Mouse (Mus musculus) heart, embryonic 11.5 days (tissue): ENCODE data around the gene Tmem147. TPM values are rescaled to one million over a fixed set of nuclear protein-coding genes. Genes with fewer than 3 reads are reported as not detected.
A peak's percentile ranks its signal among the peaks of the same experiment; 100 is the strongest.

Source experiments
- ATAC-seq: fragments of 200-750 bp; cut with Nextera tagmentation; replicated peaks from 2 replicates; pipeline ENCODE4 v1.8.0; 2017; ENCODE audit warnings: moderate library complexity; ENCODE audit not compliant: insufficient number of reproducible peaks, low FRiP score, low TSS enrichment
- H3K27ac ChIP-seq: fragments of 300-500 bp; sonication (generic); 2 replicates; pipeline ENCODE4 v1.5.1; 2014; ENCODE audit warnings: mild to moderate bottlenecking, low read depth, low read length
- H3K27me3 ChIP-seq: fragments of 300-500 bp; sonication (generic); 2 replicates; pipeline ENCODE4 v1.6.1; 2014; ENCODE audit warnings: mild to moderate bottlenecking, low read length, mixed read lengths; ENCODE audit not compliant: control insufficient read depth, insufficient read depth
- H3K36me3 ChIP-seq: fragments of 300-500 bp; sonication (generic); 2 replicates; pipeline ENCODE4 v1.6.1; 2014; ENCODE audit warnings: mild to moderate bottlenecking, low read length, moderate library complexity, mixed read lengths; ENCODE audit not compliant: control insufficient read depth, insufficient read depth
- H3K4me1 ChIP-seq: fragments of 300-500 bp; sonication (generic); 2 replicates; pipeline ENCODE4 v1.6.1; 2014; ENCODE audit warnings: low read length; ENCODE audit not compliant: control insufficient read depth, insufficient read depth
- H3K4me2 ChIP-seq: fragments of 300-500 bp; sonication (generic); 2 replicates; pipeline ENCODE4 v1.6.1; 2014; ENCODE audit warnings: mild to moderate bottlenecking, moderate library complexity
- H3K4me3 ChIP-seq: fragments of 300-500 bp; sonication (generic); 2 replicates; pipeline ENCODE4 v1.5.1; 2014; ENCODE audit warnings: low read depth, low read length
- H3K9ac ChIP-seq: fragments of 300-500 bp; sonication (generic); 2 replicates; pipeline ENCODE4 v1.6.1; 2014; ENCODE audit warnings: mild to moderate bottlenecking, low read depth, low read length, moderate library complexity
- H3K9me3 ChIP-seq: fragments of 300-500 bp; sonication (generic); replicated peaks from 2 replicates; pipeline ENCODE4 v1.6.1; 2016; ENCODE audit warnings: low read length; ENCODE audit not compliant: control insufficient read depth
- WGBS: fragments of 180-500 bp; shearing (Covaris S2); extraction: QIAGEN DNeasy Blood & Tissue Kit; methylation state at CpG from one replicate; pipeline ENCODE4 v1.1.7; 2014; ENCODE audit not compliant: insufficient replicate concordance; 5-methylcytosine and 5-hydroxymethylcytosine counted together
- polyA plus RNA-seq: library from polyadenylated mRNA; unstranded; fragments of >200 nt; fragmentation: Nextera tagmentation; extraction: Ambion mirVana; gene quantifications from 2 replicates; pipeline ENCODE4 v1.2.1, GENCODE M21; 2014

Gene Tmem147
- polyA plus RNA-seq, 1 experiment from 2014 or later: 173 TPM

DNA sequence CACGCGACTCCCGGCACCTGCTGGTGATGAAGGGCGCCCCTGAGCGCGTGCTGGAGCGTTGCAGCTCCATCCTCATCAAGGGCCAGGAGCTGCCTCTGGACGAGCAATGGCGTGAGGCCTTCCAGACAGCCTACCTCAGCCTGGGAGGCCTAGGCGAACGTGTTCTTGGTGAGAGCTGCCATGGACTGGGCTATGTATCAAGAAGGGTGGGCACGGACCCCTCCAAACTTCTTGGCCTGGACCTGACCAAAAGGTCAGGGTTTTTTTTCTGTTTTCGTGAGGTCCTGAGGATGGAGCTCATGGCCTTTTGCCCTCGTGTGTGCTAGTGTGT is 11.7 kb downstream of the Tmem147 start:
- peaks cover 46% of the 10 kb centered on the region for H3K27me3 ChIP-seq
- ATAC-seq: peak; percentile 1; the same call in 1 of the 2 replicates

GRCm38 (mm10) chr7:30717006-30717715 is 12.2 kb downstream of the Tmem147 start:
- 3% methylated on average over 43 of the region's 43 CpGs for WGBS
- Histone ChIP-seq H3K36me3 (no peaks in the 10 kb centered on the region), H3K9ac (no peak overlapping the region), H3K4me3 (peak overlapping the region; percentile 26), H3K4me2 (peak overlapping the region; percentile 56), H3K4me1 (no peaks in the 10 kb centered on the region), H3K27me3 (peaks cover 41% of the 10 kb centered on the region), H3K9me3 (no peaks in the 10 kb centered on the region), H3K27ac (no peak overlapping the region)
- ATAC-seq: peak; percentile 88

More for the DNA sequence above, 11.7 kb downstream of the Tmem147 start:
- no peaks in the 10 kb centered on the region for H3K36me3 ChIP-seq
- no peak overlapping the region for H3K9ac ChIP-seq
- 12% methylated on average over 14 of the region's 14 CpGs for WGBS
- no peaks in the 10 kb centered on the region for H3K9me3 ChIP-seq
- peak overlapping the region; percentile 56 for H3K4me2 ChIP-seq
- peak overlapping the region; percentile 26 for H3K4me3 ChIP-seq
- no peaks in the 10 kb centered on the region for H3K4me1 ChIP-seq
- H3K27ac ChIP-seq: no peak overlapping the region

GRCm38 (mm10) chr7:30711942-30712341 is 17.4 kb downstream of the Tmem147 start, which contains the start of gene Atp4a:
Atp4a (plus strand) TSS chr7:30712209.
- H3K27ac ChIP-seq: no peak within 1 kb of the TSS
- H3K36me3 ChIP-seq: no peaks in the 10 kb centered on the region
- H3K9ac ChIP-seq: no peak within 1 kb of the TSS
- H3K27me3 ChIP-seq: peaks cover 24% of the 10 kb centered on the region
- no peak within 1 kb of the TSS for H3K4me3 ChIP-seq
- no peak within 1 kb of the TSS for H3K4me2 ChIP-seq
- 75% methylated on average over 3 of the region's 3 CpGs for WGBS
- H3K4me1 ChIP-seq: peaks cover 8% of the 10 kb centered on the region
- ATAC-seq: no peak
- no peaks in the 10 kb centered on the region for H3K9me3 ChIP-seq

- Histone ChIP-seq H3K9me3 (no peaks in the 10 kb centered on the region), H3K9ac (no peak overlapping the region), H3K4me2 (no peak overlapping the region), H3K27me3 (no peaks in the 10 kb centered on the region; the same call in 1 of the 2 replicates), H3K36me3 (no peaks in the 10 kb centered on the region), H3K4me3 (no peak overlapping the region), H3K27ac (no peak overlapping the region), H3K4me1 (peaks cover 14% of the 10 kb centered on the region)
- 81% methylated on average over 1 of the region's 1 CpGs for WGBS
- no peak for ATAC-seq
Measured at GRCm38 (mm10) chr7:30707441-30707840, 21.9 kb downstream of the Tmem147 start.

DNA sequence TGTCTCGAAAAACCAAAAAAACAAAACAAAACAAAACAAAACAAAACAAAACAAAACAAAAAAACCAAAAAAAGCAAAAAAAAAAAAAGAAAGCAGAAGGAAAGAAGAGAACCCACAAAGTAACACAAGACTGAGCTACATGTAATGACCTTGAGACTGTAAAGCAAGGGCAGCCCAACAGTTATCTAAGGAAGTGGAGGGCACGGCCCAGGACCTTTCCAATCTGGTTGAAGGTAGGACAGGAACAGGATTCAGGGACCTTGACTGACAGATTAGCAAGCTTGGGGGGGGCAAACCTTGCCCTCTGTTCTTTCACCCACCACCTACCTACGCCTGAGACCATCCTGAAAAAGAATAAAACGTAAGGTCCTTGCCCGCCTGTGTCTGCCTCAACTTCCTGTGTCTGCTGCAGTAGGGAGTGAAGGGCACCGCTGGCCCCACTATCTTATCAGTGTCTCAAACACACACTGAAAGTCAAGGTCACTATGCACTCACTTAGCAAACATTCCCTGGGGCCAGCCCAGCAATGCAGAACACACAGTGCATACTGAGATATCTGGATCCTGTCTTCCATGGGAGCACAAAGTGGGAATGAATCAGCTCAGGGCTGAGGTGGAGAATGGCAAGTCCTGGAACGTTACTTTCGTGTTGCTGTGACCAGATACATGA is 23.0 kb downstream of the Tmem147 start:
- H3K9ac ChIP-seq: no peak overlapping the region
- H3K27me3 ChIP-seq: no peaks in the 10 kb centered on the region
- peaks cover 14% of the 10 kb centered on the region for H3K4me1 ChIP-seq
- H3K4me2 ChIP-seq: peak overlapping the region; percentile 23
- H3K9me3 ChIP-seq: no peaks in the 10 kb centered on the region
- peak; percentile 80 for ATAC-seq
- 31% methylated on average over 8 of the region's 8 CpGs for WGBS
- H3K27ac ChIP-seq: peak overlapping the region; percentile 85
- no peaks in the 10 kb centered on the region for H3K36me3 ChIP-seq
- no peak overlapping the region for H3K4me3 ChIP-seq

- peak; percentile 57; the same call in 1 of the 2 replicates for ATAC-seq
- Histone ChIP-seq H3K4me3 (no peak within 1 kb of the TSS), H3K27ac (no peak within 1 kb of the TSS), H3K36me3 (no peaks in the 10 kb centered on the region), H3K4me2 (no peak within 1 kb of the TSS), H3K9me3 (no peaks in the 10 kb centered on the region), H3K9ac (no peak within 1 kb of the TSS), H3K4me1 (no peaks in the 10 kb centered on the region), H3K27me3 (no peaks in the 10 kb centered on the region)
- WGBS: 33% methylated on average over 9 of the region's 9 CpGs
Measured at GRCm38 (mm10) chr7:30698589-30698988, 30.8 kb downstream of the Tmem147 start, which contains the start of gene 2200002J24Rik. 2200002J24Rik (plus strand) TSS chr7:30698926.

- Histone ChIP-seq H3K4me1 (no peaks in the 10 kb centered on the region), H3K4me3 (no peak overlapping the region), H3K4me2 (no peak overlapping the region), H3K9ac (no peak overlapping the region), H3K9me3 (no peaks in the 10 kb centered on the region), H3K27me3 (no peaks in the 10 kb centered on the region), H3K36me3 (no peaks in the 10 kb centered on the region), H3K27ac (no peak overlapping the region)
- WGBS: 63% methylated on average over 5 of the region's 5 CpGs
- ATAC-seq: no peak
Measured at GRCm38 (mm10) chr7:30698101-30698500, 31.2 kb downstream of the Tmem147 start.

GRCm38 (mm10) chr7:30688325-30688724 is 41.0 kb downstream of the Tmem147 start:
- Histone ChIP-seq H3K27me3 (peaks cover 6% of the 10 kb centered on the region), H3K4me2 (no peak overlapping the region), H3K4me1 (no peaks in the 10 kb centered on the region), H3K27ac (no peak overlapping the region), H3K36me3 (no peaks in the 10 kb centered on the region), H3K9ac (no peak overlapping the region), H3K4me3 (no peak overlapping the region), H3K9me3 (no peaks in the 10 kb centered on the region)
- no peak for ATAC-seq
- 78% methylated on average over 6 of the region's 6 CpGs for WGBS
